Mouse (Mus musculus): Measurements from ENCODE around the gene L3mbtl3.

L3mbtl3 gene

DNA sequence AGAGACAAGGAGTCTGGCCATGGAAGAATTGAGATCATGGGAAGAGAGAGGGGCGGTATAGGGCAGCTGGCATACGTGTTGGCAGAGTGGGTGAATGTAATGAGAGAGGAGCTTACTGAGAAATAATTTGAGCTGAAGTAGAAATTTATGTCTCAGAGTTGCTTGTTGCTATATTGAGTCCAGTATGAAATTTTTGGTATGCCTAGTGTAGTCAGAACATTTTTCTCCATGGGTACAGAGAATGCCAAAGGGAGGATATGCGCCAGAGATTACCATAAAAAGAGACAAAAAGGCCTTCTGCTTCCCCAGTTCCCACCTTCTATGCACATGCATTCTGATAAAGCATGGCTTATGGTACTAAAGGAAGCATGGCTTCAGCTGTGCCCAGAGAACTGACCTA lies 132.6 kb downstream of the L3mbtl3 start:
- DNase-seq (ENCODE audit: low spot score in 2 of 2), result no peak

DNA sequence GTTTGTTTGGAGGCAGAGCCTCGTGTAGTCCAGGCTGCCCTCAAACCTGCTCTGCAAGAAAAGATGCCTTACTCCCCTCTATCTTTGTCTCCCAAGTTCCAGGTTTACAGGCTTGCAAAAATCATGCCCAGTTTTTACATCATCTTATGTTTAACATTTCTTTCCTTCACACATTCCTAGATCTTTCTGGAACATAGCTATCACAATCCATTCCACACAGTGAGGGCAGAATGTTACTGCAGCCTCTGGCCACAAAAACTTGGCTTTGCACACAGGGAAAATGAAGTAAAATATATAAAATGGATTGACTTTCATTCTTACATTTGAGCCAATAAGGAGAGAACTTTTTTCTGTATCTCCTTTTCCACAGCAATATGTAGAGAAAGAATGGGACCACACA lies 136.7 kb downstream of the L3mbtl3 start:
- no peak for DNase-seq (ENCODE audit: low spot score in 2 of 2)

- DNase-seq (ENCODE audit: low spot score in 2 of 2), result no peak
Measured at GRCm38 (mm10) chr10:26238559-26238958, 137.2 kb downstream of the L3mbtl3 start.

- no peak for DNase-seq (ENCODE audit: low spot score in 2 of 2)
Measured at GRCm38 (mm10) chr10:26232071-26232653, 143.6 kb downstream of the L3mbtl3 start.

GRCm38 (mm10) chr10:26229488-26229887 lies 146.3 kb downstream of the L3mbtl3 start, which contains the start of gene Samd3:
Samd3 (plus strand) TSS chr10:26229707.
- no peak for DNase-seq (ENCODE audit: low spot score in 2 of 2)

DNA sequence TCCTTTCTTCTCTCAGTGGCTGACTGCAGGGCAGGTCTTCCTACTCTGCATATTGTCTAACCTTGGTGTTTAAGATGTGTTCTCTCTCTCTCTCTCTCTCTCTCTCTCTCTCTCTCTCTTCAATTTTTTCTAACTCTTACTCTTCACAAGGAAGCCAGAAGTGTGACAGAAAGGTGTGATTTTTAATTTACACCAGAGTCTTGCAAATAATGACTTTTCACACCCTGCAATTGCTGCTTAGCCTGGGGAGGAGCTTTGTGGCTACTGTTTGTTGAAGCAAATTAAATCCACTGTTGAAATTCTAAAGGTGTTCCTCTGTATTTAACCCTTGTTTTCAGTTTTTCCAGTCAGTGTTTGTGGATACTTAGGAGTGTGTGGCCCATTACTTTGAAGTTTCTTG lies 147.6 kb downstream of the L3mbtl3 start:
- DNase-seq (ENCODE audit: low spot score in 2 of 2), result no peak

- DNase-seq (ENCODE audit: low spot score in 2 of 2), result no peak
Measured at GRCm38 (mm10) chr10:26226734-26227133, 149.0 kb downstream of the L3mbtl3 start.

DNA sequence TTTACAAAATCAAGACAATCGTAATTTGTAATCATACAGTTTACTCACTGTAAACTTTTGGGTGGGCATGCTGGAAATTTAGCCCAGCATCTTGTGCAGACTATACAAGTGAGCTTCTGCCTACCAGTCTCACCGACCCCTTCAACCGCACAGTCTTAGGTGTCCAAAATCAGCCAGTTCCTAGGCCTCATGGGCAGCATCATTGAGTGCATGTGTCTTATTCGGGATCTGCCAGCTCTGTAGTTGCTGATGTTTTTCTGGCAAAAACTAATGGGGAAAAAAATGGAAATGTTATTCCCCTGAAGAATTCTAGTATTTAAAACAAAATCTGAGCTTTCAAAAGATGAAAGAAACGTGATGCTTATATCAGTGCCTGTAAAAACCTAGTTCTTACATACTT lies 149.5 kb downstream of the L3mbtl3 start:
- DNase-seq (ENCODE audit: low spot score in 2 of 2), result no peak
